Mouse (Mus musculus) CD8-positive naive resting alpha-beta T cell, adult 2 months (primary cell): ENCODE results near the gene Gm17651.
A peak's percentile ranks its signal among the peaks of the same experiment; 100 is the strongest.

Experiments
- DNase-seq, 2 experiments: peaks; one replicate each; pipeline ENCODE4 v3.0.0; 2022; ENCODE audit warnings: low read depth in 2 of 2, low spot score in 2 of 2

Gm17651 gene

DNA sequence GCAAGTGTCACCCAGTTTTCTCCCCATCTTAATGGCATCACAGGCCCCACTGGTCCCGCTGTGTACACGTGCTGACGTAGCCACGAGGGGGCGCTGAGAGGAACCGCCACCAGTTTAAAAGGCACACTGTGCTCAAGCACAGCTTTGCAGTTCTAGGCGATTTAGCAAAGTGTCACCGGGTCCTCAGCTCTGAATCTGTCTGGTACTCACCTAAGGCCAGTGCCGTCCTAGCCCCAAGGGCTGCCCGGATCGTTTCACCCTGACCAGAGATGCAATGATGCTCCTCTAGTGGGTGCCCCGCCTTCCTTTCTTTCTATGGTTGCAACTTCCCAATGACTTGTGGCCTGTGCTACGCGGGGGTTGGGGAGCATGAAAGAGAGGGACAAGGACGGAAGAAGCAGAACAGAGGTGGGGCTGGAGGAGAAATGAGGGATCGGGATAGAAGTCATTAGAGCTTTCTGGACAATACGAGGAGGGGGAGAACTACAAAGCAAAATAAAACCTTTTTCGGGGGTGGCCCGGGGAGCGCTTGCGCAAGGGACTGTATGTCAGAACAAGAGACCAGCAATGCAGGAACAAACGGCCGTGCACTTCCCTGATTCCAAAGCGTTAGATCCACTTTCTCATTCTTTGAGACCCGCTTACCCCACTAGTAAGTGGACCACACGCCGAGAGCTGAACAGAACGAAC is 6.3 kb upstream of the Gm17651 start:
- DNase-seq: peak; percentile 81 to 88

GRCm38 (mm10) chr3:97678416-97678815 is 3.9 kb upstream of the Gm17651 start:
- no peak for DNase-seq

GRCm38 (mm10) chr3:97676126-97676525 is 1.6 kb upstream of the Gm17651 start:
- no peak for DNase-seq

- no peak for DNase-seq
These were observed 7.3 kb downstream of the Gm17651 start for GRCm38 (mm10) chr3:97667093-97667675.

DNA sequence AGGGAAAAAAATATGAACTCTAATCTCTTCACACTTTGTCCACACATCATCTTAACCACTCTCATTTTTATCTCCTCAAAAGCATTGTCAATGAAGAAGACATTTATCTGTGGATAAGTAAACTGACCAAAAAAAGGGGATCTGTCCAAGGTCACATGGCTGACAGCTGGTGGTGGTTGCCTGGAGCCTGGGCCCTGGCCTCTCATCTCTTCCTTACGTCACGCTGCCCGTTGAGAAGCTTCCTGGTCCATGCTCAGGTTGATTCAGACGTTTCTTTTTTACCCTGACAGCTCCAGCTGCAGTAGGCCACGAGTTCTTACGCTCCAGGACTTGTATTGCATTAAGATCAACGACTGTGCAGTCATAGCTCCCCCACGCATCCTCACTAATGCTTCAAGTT is 8.3 kb downstream of the Gm17651 start:
- DNase-seq: no peak

GRCm38 (mm10) chr3:97665525-97665924 is 9.0 kb downstream of the Gm17651 start:
- DNase-seq: no peak

- no peak for DNase-seq
These were observed 13.3 kb downstream of the Gm17651 start for GRCm38 (mm10) chr3:97661206-97661605.

GRCm38 (mm10) chr3:97659746-97660145 is 14.7 kb downstream of the Gm17651 start:
- no peak for DNase-seq

GRCm38 (mm10) chr3:97658426-97659193 is 15.9 kb downstream of the Gm17651 start:
- peak; percentile 10 to 18 for DNase-seq

GRCm38 (mm10) chr3:97657655-97658411 is 16.7 kb downstream of the Gm17651 start, which contains the start of gene Prkab2:
Gene Prkab2 (plus strand): TSS chr3:97658193.
- peak; percentile 97 to 99 for DNase-seq

GRCm38 (mm10) chr3:97654901-97655300 is 19.6 kb downstream of the Gm17651 start:
- DNase-seq: peak; percentile 23 to 54

GRCm38 (mm10) chr3:97653781-97654180 is 20.7 kb downstream of the Gm17651 start:
- no peak for DNase-seq

DNA sequence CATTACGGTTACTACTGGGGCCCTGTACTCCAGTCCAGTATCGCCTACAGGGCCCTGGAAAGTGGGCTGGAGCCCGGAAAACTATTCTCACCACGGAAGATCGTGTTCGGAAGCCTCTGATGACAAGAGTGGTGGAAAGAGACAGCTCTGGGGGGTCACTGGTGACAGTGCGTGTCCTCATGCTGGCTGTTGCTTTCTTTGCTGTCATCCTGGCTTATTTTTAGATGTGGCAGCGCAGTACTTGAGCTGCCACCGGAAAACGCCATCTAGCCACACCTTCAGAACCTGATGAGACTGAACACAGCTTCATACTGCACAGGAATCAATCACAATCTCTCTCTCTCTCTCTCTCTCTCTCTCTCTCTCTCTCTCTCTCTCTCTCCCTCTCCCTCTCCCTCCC is 22.9 kb downstream of the Gm17651 start:
- DNase-seq: no peak

- DNase-seq: no peak
These were observed 25.0 kb downstream of the Gm17651 start for GRCm38 (mm10) chr3:97649469-97649868.

GRCm38 (mm10) chr3:97649022-97649421 is 25.5 kb downstream of the Gm17651 start:
- DNase-seq: no peak

GRCm38 (mm10) chr3:97648518-97648917 is 26.0 kb downstream of the Gm17651 start:
- no peak for DNase-seq

- DNase-seq: no peak
These were observed 32.5 kb downstream of the Gm17651 start for GRCm38 (mm10) chr3:97642001-97642400.

DNA sequence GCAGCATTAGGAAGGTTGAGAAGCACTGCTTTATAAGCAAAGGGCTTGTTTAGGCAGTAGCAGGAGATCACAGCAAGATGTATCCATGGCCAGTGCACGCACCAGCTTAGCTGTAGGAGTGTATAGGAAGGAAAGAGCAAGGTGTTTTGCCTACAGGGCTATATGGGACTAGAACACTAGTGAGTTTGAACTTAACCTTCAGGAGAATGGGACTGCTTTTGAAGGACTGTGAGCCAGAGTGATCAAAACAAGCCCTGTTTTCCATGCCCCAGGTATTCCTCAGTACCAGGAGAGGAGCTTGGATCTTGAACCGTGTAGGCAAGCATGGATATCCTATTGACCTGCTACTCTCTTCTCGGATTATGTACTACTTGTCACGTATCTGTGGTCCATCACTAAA is 33.1 kb downstream of the Gm17651 start:
- no peak for DNase-seq

- no peak for DNase-seq
These were observed 40.2 kb downstream of the Gm17651 start for GRCm38 (mm10) chr3:97634288-97634761.

GRCm38 (mm10) chr3:97633456-97633855 is 41.0 kb downstream of the Gm17651 start:
- DNase-seq: no peak

DNA sequence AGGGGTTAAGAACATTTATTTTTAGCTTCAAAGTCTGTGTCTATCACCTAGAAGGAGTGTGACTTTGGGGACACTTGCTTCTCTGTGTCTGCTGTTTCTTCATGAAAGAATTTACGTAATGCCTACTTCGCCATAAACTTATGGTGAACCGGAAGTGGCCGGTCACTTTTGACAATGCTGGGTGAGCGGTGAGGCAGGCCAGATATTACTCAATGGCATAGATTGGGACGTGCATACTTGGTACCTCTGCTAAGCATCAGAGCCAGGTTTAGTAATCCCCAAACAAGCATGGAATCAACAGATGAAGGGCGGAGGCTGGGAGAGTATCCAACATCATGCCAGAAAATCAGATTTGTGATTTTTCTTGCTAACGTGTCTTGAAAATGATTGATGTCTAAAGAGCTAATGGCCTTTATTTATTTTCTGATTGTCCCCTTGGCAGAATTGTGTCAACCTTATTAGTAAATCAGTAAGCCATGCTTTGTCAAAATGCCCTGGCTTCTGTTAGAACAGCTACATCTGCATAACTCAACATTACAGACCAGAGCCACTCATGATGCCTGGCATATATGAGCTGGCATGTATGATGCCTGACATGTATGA is 43.1 kb downstream of the Gm17651 start:
- no peak for DNase-seq
